Mouse (Mus musculus): ENCODE measurements around the gene Gm20661.
A peak's percentile ranks its signal among the peaks of the same experiment; 100 is the strongest.

The Gm20661 gene

GRCm38 (mm10) chr9:107982681-107983346 lies at the start of gene Gm20661:
Gm20661 (plus strand) TSS chr9:107983058.
- DNase-seq (ENCODE audit: inconsistent ontology term), result peak; percentile 43

DNA sequence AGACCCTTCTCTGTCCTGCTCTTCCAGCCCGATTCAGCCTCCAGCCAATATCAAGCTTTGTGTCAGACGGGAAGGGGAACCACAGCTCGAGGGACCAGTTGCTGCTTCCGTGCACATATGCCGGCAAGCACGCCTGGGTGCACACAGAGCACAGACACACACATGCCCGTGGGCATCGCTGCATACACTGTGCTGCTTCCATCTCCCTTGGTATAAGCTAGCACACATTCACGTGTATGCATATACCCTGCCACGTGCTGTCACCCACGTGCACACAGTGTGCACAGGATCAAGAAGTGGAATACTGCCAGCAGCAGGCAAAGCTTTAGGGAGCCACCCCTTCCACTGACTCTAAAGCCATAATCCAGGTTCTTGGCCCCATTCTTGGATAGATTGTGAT lies 48.7 kb upstream of the Gm20661 start:
- no peak for DNase-seq (ENCODE audit: inconsistent ontology term)

- DNase-seq (ENCODE audit: inconsistent ontology term), result no peak
Measured at GRCm38 (mm10) chr9:107935374-107935773, 47.5 kb upstream of the Gm20661 start, which contains the start of gene Camkv. Camkv (plus strand) TSS chr9:107935674.

DNA sequence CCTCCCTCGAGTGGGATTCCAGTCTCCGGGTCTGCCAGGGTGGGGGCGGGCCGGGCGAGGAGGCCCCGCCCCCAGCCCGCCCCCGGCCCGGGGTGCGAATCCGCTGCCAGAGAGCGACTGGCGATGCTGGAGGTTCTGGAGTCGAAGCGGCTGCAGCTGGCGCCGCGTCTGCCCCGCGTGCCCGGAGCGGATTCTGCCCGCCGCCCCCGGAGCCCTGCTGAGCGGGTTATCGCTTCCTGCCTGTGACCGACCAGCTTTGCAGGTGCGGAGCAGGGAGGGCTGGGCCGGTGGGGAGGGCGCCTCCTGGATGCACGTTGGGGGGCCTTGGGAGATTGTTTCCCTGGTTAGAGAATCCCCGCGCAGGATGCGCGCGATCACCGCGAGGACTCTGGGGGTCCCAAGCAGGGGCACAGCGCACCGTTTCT lies 47.1 kb upstream of the Gm20661 start:
- DNase-seq (ENCODE audit: inconsistent ontology term), result peak; percentile 55

DNA sequence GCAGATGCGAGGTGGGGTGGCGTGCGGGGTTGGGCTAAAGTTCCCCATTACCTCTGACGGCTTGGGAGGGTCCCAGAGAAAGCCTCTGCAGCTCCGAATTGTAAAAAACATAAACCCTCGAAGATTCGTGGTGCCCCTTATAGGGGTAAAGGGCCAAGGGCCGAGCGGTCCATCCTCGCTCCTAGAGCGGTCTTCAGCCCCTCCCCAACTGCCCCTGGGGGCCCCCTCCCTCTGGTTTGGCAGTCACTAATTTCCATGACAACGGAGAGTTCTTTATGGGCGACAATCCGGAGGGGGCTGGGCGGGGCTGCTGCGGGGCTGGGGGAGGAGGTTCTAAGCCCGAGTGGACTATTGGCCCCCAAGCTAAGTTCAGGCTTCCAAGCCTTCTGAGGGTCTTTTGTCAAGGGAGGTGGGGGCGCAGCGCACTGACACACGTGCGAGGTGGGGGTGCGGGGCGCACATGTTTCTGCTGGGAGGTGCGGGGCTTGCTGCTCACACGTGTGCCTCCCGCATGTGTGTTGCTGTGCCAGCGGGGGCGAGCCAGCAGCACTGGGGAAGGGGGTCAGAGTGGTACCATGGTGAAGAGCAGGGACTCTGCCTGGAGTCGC lies 46.5 kb upstream of the Gm20661 start:
- no peak for DNase-seq (ENCODE audit: inconsistent ontology term)

DNA sequence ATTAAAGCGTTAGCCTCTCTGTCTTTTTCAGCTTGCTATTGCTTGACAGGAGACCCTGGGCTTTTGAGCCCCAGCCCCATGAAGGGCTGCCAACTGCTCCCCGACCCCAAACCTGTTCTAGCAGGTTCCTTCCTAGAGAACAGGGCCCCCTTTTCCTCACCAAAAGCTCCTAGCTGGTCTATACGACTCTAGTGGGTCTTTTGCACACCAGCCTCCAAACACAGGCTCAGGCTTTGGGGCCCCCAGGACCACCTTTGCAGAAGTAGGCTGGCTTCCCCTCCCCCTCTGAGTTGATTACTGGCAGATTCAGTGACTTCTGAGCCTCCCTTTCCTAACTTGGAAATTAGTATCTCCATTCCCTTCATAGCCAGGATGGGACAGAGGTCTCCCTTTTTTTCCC lies 46.0 kb upstream of the Gm20661 start:
- DNase-seq (ENCODE audit: inconsistent ontology term), result no peak

GRCm38 (mm10) chr9:107947241-107948194 lies 35.3 kb upstream of the Gm20661 start:
- no peak for DNase-seq (ENCODE audit: inconsistent ontology term)

- DNase-seq (ENCODE audit: inconsistent ontology term), result no peak
Measured at GRCm38 (mm10) chr9:107949184-107949921, 33.5 kb upstream of the Gm20661 start.

DNA sequence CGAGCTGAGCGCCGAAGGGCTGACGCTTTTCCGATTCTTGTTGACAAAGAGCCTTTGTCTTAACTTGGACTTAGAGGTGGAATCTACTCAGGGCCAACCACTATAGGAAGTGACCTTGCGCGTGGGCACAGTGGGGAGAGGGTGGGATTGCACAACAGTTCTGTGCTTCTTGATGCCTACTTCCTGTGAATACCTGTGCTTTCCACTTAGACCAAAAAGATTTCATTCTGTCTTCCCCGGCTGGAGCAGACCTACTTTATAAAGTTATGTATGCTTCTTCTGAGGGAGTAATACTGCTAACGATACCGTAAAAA lies 33.0 kb upstream of the Gm20661 start, which contains the start of gene Traip:
Gene Traip (plus strand): TSS at position 215 of the 314 bp plus-strand sequence.
- DNase-seq (ENCODE audit: inconsistent ontology term), result no peak

GRCm38 (mm10) chr9:107950460-107951355 lies 32.1 kb upstream of the Gm20661 start:
- peak; percentile 84 for DNase-seq (ENCODE audit: inconsistent ontology term)

GRCm38 (mm10) chr9:107955613-107956289 lies 27.1 kb upstream of the Gm20661 start:
- DNase-seq (ENCODE audit: inconsistent ontology term), result no peak

DNA sequence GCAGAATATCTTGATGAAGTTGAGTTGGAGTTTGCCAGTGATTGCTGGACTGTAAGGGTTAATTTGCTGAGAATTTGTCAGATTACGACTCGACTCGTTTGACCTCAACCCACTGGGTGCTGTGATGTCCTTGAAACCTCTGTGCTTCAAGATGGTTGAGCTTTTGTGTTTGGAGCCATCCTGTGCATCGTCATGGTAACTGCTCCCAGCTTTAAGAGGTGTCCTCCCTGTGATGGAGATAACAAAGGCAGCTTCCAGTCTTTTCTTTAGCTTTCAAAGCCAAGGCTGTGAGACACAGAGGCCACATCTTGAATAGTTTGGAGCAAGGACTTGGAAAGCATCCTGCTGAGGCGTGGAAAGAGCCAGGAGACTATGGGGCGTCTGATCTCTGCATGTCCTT lies 25.7 kb upstream of the Gm20661 start:
- DNase-seq (ENCODE audit: inconsistent ontology term), result no peak

- DNase-seq (ENCODE audit: inconsistent ontology term), result no peak
Measured at GRCm38 (mm10) chr9:107959896-107960295, 23.0 kb upstream of the Gm20661 start.

DNA sequence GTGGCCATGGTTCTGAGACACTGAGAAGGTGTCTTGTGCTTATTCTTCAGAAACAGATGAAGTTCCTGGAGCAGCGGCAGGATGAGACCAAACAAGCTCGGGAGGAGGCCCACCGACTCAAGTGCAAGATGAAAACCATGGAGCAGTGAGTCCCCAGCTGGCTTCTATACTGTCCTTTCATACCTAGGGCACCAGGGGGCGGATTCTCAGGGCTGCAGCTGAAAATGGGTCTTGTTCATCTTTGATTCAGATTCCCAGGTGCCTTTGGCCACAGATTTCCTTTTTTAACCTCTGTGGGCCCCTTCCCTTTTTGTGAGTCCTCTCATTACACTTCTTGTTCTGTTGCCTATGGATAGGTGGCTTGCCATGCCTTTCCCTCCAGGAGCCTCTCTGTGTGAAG lies 21.9 kb upstream of the Gm20661 start:
- DNase-seq (ENCODE audit: inconsistent ontology term), result no peak

- DNase-seq (ENCODE audit: inconsistent ontology term), result no peak
Measured at GRCm38 (mm10) chr9:107961351-107961762, 21.5 kb upstream of the Gm20661 start.

- peak; percentile 77 for DNase-seq (ENCODE audit: inconsistent ontology term)
Measured at GRCm38 (mm10) chr9:107961881-107962280, 21.0 kb upstream of the Gm20661 start.

- DNase-seq (ENCODE audit: inconsistent ontology term), result no peak
Measured at GRCm38 (mm10) chr9:107962916-107963315, 19.9 kb upstream of the Gm20661 start.

DNA sequence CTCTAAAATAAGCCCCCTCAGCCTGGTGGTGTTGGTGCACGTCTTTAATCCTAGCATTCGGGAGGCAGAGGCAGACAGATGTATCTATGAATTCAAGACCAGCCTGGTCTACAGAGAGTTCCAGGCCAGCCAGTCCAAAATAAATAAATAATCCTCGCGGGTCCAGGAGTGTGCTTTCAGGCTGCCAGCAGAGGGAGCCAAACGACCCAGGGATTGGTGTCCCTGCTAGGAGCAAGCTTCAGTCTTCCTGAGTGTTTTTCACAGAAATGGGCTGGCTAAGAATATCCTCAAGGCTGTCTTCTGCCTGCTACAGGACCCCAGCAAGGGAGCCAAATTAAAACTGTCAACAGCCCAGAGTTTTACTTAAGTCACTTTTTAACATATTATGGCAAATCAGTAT lies 19.2 kb upstream of the Gm20661 start:
- DNase-seq (ENCODE audit: inconsistent ontology term), result peak; percentile 60

DNA sequence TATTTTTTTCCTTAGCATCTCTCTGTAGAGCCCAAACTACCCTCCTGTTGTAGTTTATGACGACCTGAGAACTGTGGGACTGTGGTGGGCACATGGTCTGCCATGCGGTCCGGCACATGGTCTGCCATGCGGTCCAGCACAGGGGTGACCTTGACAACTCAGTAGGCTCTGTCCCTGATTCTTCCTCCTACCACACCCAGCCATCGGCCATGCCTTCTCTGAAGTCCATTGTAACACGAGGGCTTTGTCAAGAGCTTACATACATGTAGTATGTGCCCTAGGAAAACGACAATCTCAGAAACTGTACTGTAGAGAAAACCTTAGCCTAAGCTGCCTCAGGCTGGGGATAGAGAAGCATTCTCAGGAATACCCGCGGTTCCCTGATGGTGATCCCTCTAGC lies 18.2 kb upstream of the Gm20661 start:
- DNase-seq (ENCODE audit: inconsistent ontology term), result no peak

DNA sequence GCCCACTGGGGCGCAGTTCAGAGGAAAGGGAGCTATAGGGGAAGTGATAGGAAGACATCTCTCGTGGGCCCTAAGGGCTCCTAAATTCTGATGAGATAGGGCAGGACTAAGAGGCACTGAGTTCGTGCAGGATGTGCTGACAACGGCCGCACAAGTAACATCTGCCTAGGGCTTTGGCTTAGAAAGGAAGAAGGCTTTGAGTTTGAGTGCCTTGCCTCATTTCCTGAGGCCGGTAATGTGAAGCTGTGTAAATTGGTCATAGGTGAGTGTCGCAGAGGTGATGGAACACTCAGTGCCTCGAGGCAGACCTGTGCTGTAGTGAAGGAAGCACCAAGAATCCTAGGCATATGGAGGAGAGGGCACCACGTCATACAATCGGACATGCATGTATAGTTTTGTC lies 16.2 kb upstream of the Gm20661 start:
- no peak for DNase-seq (ENCODE audit: inconsistent ontology term)

Measured in Muller cell, postnatal 12 days (primary cell).